Mouse (Mus musculus) midbrain, embryonic 11.5 days (tissue): ENCODE results near the gene Cela1. TPM values are rescaled to one million over a fixed set of nuclear protein-coding genes. Genes with fewer than 3 reads are reported as not detected.

Source experiments
- ATAC-seq: fragments of 200-750 bp; cut with Nextera tagmentation; 2 replicates; pipeline ENCODE4 v1.8.0; 2017; ENCODE audit warnings: moderate TSS enrichment, moderate library complexity; ENCODE audit not compliant: low FRiP score
- DNase-seq: peaks from one replicate; pipeline ENCODE4 v3.0.0; 2015; ENCODE audit warnings: low spot score; ENCODE audit errors: missing footprints
- H3K27ac ChIP-seq: fragments of 300-500 bp; sonication (generic); 2 replicates; pipeline ENCODE4 v1.5.1; 2014; ENCODE audit warnings: low read depth, low read length
- H3K27me3 ChIP-seq: fragments of 300-500 bp; sonication (generic); 2 replicates; pipeline ENCODE4 v1.6.1; 2014; ENCODE audit warnings: mild to moderate bottlenecking, low read length, moderate library complexity, mixed read lengths; ENCODE audit not compliant: control insufficient read depth, insufficient read depth
- H3K36me3 ChIP-seq: fragments of 300-500 bp; sonication (generic); 2 replicates; pipeline ENCODE4 v1.6.1; 2014; ENCODE audit warnings: mild to moderate bottlenecking, low read length, moderate library complexity, mixed read lengths; ENCODE audit not compliant: control insufficient read depth, insufficient read depth
- H3K4me1 ChIP-seq: fragments of 300-500 bp; sonication (generic); 2 replicates; pipeline ENCODE4 v1.6.1; 2014; ENCODE audit warnings: low read length; ENCODE audit not compliant: control insufficient read depth, insufficient read depth
- H3K4me2 ChIP-seq: fragments of 300-500 bp; sonication (generic); 2 replicates; pipeline ENCODE4 v1.6.1; 2014; ENCODE audit warnings: mild to moderate bottlenecking, moderate library complexity
- H3K4me3 ChIP-seq: fragments of 300-500 bp; sonication (generic); 2 replicates; pipeline ENCODE4 v1.5.1; 2014; ENCODE audit warnings: low read depth, low read length
- H3K9ac ChIP-seq: fragments of 300-500 bp; sonication (generic); 2 replicates; pipeline ENCODE4 v1.6.1; 2014; ENCODE audit warnings: low read length
- H3K9me3 ChIP-seq: fragments of 300-500 bp; sonication (generic); 2 replicates; pipeline ENCODE4 v1.6.1; 2016; ENCODE audit warnings: low read length; ENCODE audit not compliant: control insufficient read depth
- WGBS: fragments of 180-500 bp; shearing (Covaris S2); extraction: QIAGEN DNeasy Blood & Tissue Kit; methylation state at CpG from one replicate; pipeline ENCODE4 v1.1.7; 2014; 5-methylcytosine and 5-hydroxymethylcytosine counted together
- polyA plus RNA-seq: library from polyadenylated mRNA; unstranded; fragments of >200 nt; fragmentation: Nextera tagmentation; extraction: Ambion mirVana; gene quantifications from 2 replicates; pipeline ENCODE4 v1.2.1, GENCODE M21; 2014

Gene Cela1
- polyA plus RNA-seq, 1 experiment from 2014 or later, result 1.1 TPM

DNA sequence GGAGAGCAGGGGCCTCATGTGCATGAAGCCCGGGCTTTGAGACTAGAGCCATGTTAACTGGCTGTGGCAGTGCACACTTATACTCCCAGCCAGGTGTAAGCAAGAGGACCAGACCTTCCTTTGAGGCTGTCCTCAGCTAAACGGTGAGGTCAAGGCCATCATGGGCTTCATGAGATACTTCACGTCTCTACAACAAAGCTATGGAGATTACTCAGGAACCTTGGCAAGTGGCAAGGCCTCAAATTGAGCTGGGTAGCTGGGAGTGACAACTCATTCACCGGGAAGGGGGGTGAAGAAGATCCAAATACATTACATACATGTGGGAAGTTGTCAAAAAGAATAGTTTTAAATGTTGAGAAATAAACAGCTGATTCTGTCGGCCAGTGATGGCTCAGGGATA is 26.9 kb downstream of the Cela1 start:
- Histone ChIP-seq H3K9ac (no peak overlapping the region), H3K36me3 (no peaks in the 10 kb centered on the region), H3K27ac (no peak overlapping the region), H3K9me3 (no peaks in the 10 kb centered on the region), H3K27me3 (no peaks in the 10 kb centered on the region), H3K4me3 (no peak overlapping the region), H3K4me1 (no peaks in the 10 kb centered on the region), H3K4me2 (no peak overlapping the region)
- 88% methylated on average over 5 of the region's 5 CpGs for WGBS
- no peak for DNase-seq
- no peak for ATAC-seq

GRCm38 (mm10) chr15:100660306-100660705 is 27.4 kb downstream of the Cela1 start:
- ATAC-seq, result no peak
- 87% methylated on average over 9 of the region's 9 CpGs for WGBS
- H3K4me2 ChIP-seq, result no peak overlapping the region

DNA sequence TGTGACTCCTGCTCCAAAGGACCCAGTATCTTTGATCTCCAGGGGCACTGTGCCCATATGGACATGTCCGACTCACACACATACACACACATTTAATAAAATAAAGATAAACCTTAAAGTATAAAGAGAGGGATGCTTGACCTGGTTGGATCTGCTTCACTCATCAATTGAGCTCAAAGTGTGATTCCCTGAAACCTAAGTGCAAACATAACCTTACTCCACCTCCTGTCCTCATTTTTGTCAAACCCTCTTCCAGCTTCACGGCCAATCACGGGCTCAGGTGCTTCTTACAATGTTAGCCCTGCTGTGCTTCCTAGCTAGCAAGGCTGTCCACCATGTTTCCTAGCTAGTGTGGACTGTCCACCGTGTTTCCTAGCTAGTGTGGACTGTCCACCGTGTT is 32.5 kb downstream of the Cela1 start:
- no peak overlapping the region for H3K9ac ChIP-seq
- no peak overlapping the region for H3K4me2 ChIP-seq
- no peaks in the 10 kb centered on the region for H3K36me3 ChIP-seq
- 88% methylated on average over 5 of the region's 5 CpGs for WGBS
- no peaks in the 10 kb centered on the region for H3K9me3 ChIP-seq
- DNase-seq (no peak), ATAC-seq (no peak)
- no peak overlapping the region for H3K4me3 ChIP-seq
- no peaks in the 10 kb centered on the region for H3K4me1 ChIP-seq
- H3K27me3 ChIP-seq, result no peaks in the 10 kb centered on the region
- H3K27ac ChIP-seq, result no peak overlapping the region

More at GRCm38 (mm10) chr15:100660306-100660705, 27.4 kb downstream of the Cela1 start:
- Histone ChIP-seq H3K27ac (no peak overlapping the region), H3K36me3 (no peaks in the 10 kb centered on the region), H3K9ac (no peak overlapping the region), H3K4me1 (no peaks in the 10 kb centered on the region), H3K27me3 (no peaks in the 10 kb centered on the region), H3K4me3 (no peak overlapping the region), H3K9me3 (no peaks in the 10 kb centered on the region)
- DNase-seq, result no peak

DNA sequence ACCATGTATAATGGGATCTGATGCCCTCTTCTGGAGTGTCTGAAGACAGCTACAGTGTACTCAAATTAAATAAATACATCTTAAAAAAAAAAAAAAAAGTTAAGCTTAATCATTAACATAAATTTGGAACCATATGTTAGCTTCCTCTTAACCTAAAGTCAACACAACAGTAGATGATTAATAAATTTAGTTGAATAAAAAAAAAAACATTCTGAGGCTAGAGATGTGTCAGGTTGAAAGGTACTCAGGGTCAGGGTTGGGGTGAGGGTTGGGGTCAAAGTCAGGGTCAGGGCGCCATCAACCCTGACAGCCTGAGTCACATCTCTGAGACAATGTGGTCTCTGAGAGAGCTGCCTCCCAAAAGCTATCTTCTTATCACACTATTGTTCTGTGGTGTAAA is 33.5 kb downstream of the Cela1 start:
- Histone ChIP-seq H3K27me3 (no peaks in the 10 kb centered on the region), H3K4me2 (no peak overlapping the region), H3K9me3 (no peaks in the 10 kb centered on the region), H3K9ac (no peak overlapping the region), H3K4me1 (no peaks in the 10 kb centered on the region), H3K36me3 (no peaks in the 10 kb centered on the region), H3K4me3 (no peak overlapping the region), H3K27ac (no peak overlapping the region)
- ATAC-seq, result no peak
- WGBS, result 93% methylated on average over 1 of the region's 1 CpGs
- no peak for DNase-seq

GRCm38 (mm10) chr15:100651610-100652009 is 36.1 kb downstream of the Cela1 start:
- Histone ChIP-seq H3K4me1 (no peaks in the 10 kb centered on the region), H3K9ac (no peak overlapping the region), H3K9me3 (no peaks in the 10 kb centered on the region), H3K27me3 (no peaks in the 10 kb centered on the region), H3K27ac (no peak overlapping the region), H3K36me3 (no peaks in the 10 kb centered on the region), H3K4me3 (no peak overlapping the region), H3K4me2 (no peak overlapping the region)
- ATAC-seq (no peak), DNase-seq (no peak)
- WGBS, result 93% methylated on average over 9 of the region's 9 CpGs

- ATAC-seq (no peak), DNase-seq (no peak)
- 86% methylated on average over 10 of the region's 10 CpGs for WGBS
- Histone ChIP-seq H3K9ac (no peak overlapping the region), H3K27me3 (no peaks in the 10 kb centered on the region), H3K4me2 (no peak overlapping the region), H3K27ac (no peak overlapping the region), H3K36me3 (no peaks in the 10 kb centered on the region), H3K9me3 (no peaks in the 10 kb centered on the region), H3K4me3 (no peak overlapping the region), H3K4me1 (no peaks in the 10 kb centered on the region)
Measured at GRCm38 (mm10) chr15:100650111-100650510, 37.6 kb downstream of the Cela1 start.

GRCm38 (mm10) chr15:100646161-100646560 is 41.6 kb downstream of the Cela1 start:
- 79% methylated on average over 6 of the region's 6 CpGs for WGBS
- H3K9ac ChIP-seq, result no peak overlapping the region
- no peak overlapping the region for H3K4me2 ChIP-seq

DNA sequence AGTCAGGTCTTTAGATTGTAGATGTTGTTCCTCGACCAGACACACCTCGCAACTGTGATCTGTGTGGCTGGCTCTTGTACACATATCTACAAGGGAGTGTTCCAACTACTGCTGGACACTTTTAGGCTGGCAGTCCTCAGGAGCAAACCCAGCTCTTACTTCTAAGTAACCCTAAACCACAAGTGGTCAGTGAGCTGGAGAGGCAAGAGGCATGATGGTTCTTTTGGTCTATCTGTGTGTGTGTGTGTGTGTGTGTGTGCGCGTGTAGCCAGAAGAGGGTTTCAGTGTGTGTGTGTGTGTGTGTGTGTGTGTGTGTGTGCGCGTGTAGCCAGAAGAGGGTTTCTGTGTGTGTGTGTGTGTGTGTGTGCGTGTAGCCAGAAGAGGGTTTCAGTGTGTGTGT is 45.3 kb downstream of the Cela1 start:
- Histone ChIP-seq H3K4me3 (no peak overlapping the region), H3K27ac (no peak overlapping the region), H3K36me3 (no peaks in the 10 kb centered on the region), H3K9me3 (no peaks in the 10 kb centered on the region), H3K9ac (no peak overlapping the region), H3K27me3 (peaks cover 14% of the 10 kb centered on the region), H3K4me1 (no peaks in the 10 kb centered on the region), H3K4me2 (no peak overlapping the region)
- WGBS, result 92% methylated on average over 7 of the region's 7 CpGs
- no peak for ATAC-seq
- DNase-seq, result no peak

More at GRCm38 (mm10) chr15:100646161-100646560, 41.6 kb downstream of the Cela1 start:
- no peaks in the 10 kb centered on the region for H3K9me3 ChIP-seq
- no peak overlapping the region for H3K27ac ChIP-seq
- H3K4me3 ChIP-seq, result no peak overlapping the region
- no peaks in the 10 kb centered on the region for H3K27me3 ChIP-seq
- no peaks in the 10 kb centered on the region for H3K4me1 ChIP-seq
- DNase-seq (no peak), ATAC-seq (no peak)
- H3K36me3 ChIP-seq, result no peaks in the 10 kb centered on the region

- Histone ChIP-seq H3K27me3 (peaks cover 26% of the 10 kb centered on the region), H3K36me3 (no peaks in the 10 kb centered on the region), H3K4me2 (no peak overlapping the region), H3K9me3 (no peaks in the 10 kb centered on the region), H3K4me1 (peaks cover 6% of the 10 kb centered on the region), H3K4me3 (no peak overlapping the region), H3K9ac (no peak overlapping the region), H3K27ac (no peak overlapping the region)
- no peak for DNase-seq
- WGBS, result 79% methylated on average over 16 of the region's 16 CpGs
- ATAC-seq, result no peak
Measured at GRCm38 (mm10) chr15:100641226-100641810, 46.4 kb downstream of the Cela1 start.
